Mouse (Mus musculus) hindbrain, postnatal 0 days (tissue): ENCODE results near the gene Pld3. TPM values are rescaled to one million over a fixed set of nuclear protein-coding genes. Genes with fewer than 3 reads are reported as not detected.
A peak's percentile ranks its signal among the peaks of the same experiment; 100 is the strongest.

Source experiments
- ATAC-seq: fragments of 200-750 bp; cut with Nextera tagmentation; 2 replicates; pipeline ENCODE4 v1.8.0; 2017; ENCODE audit warnings: mild to moderate bottlenecking, moderate TSS enrichment, moderate library complexity
- DNase-seq: peaks from one replicate; pipeline ENCODE4 v3.0.0-alpha.2; 2015; ENCODE audit warnings: low spot score
- H3K27ac ChIP-seq: fragments of 300-500 bp; sonication (generic); 2 replicates; pipeline ENCODE4 v1.5.1; 2014; ENCODE audit warnings: mild to moderate bottlenecking
- H3K27me3 ChIP-seq: fragments of 300-500 bp; sonication (generic); 2 replicates; pipeline ENCODE4 v1.6.1; 2014; ENCODE audit warnings: low read length, mixed read lengths; ENCODE audit not compliant: insufficient read depth
- H3K36me3 ChIP-seq: fragments of 300-500 bp; sonication (generic); 2 replicates; pipeline ENCODE4 v1.6.1; 2014; ENCODE audit warnings: low read length, mixed read lengths; ENCODE audit not compliant: insufficient read depth
- H3K4me1 ChIP-seq: fragments of 300-500 bp; sonication (generic); 2 replicates; pipeline ENCODE4 v1.6.1; 2014; ENCODE audit warnings: antibody characterized with exemption, low read length, mixed read lengths; ENCODE audit not compliant: insufficient read depth
- H3K4me2 ChIP-seq: fragments of 300-500 bp; sonication (generic); 2 replicates; pipeline ENCODE4 v1.6.1; 2014; ENCODE audit warnings: low read depth, mild to moderate bottlenecking, low read length, moderate library complexity, mixed read lengths
- H3K4me3 ChIP-seq: fragments of 300-500 bp; sonication (generic); 2 replicates; pipeline ENCODE4 v1.5.1; 2014; ENCODE audit warnings: low read length
- H3K9ac ChIP-seq: fragments of 300-500 bp; sonication (generic); replicated peaks from 2 replicates; pipeline ENCODE4 v1.6.1; 2014; ENCODE audit warnings: mild to moderate bottlenecking, low read length, moderate library complexity, mixed read lengths
- H3K9me3 ChIP-seq: fragments of 300-500 bp; sonication (generic); 2 replicates; pipeline ENCODE4 v1.6.1; 2016; ENCODE audit warnings: low read length, mixed read lengths
- CTCF ChIP-seq: IDR thresholded peaks from 2 replicates; pipeline ENCODE4 v1.5.1; 2016; ENCODE audit warnings: antibody characterized with exemption, control low read depth, low read depth
- WGBS: fragments of 180-500 bp; shearing (Covaris S2); extraction: QIAGEN DNeasy Blood & Tissue Kit; methylation state at CpG from one replicate; pipeline ENCODE4 v1.1.7; 2014; 5-methylcytosine and 5-hydroxymethylcytosine counted together
- polyA plus RNA-seq: library from polyadenylated mRNA; unstranded; fragments of >200 nt; fragmentation: Nextera tagmentation; extraction: Ambion mirVana; gene quantifications from 2 replicates; pipeline ENCODE4 v1.2.1, GENCODE M21; 2015
- total RNA-seq: library from RNA; depleted of rRNA; stranded (reverse); fragments of >200 nt; gene quantifications from 2 replicates; pipeline ENCODE4 v1.2.3, GENCODE M21; 2014; rRNA removed

Pld3 gene
- total and polyA plus RNA-seq, 2 experiments from 2014 or later: 287 to 307 TPM

- Histone ChIP-seq H3K27me3 (no peaks in the 10 kb centered on the region), H3K9me3 (no peaks in the 10 kb centered on the region), H3K36me3 (no peaks in the 10 kb centered on the region), H3K4me3 (no peak overlapping the region), H3K4me2 (no peak overlapping the region), H3K4me1 (no peaks in the 10 kb centered on the region; the same call in 1 of the 2 replicates), H3K27ac (no peak overlapping the region), H3K9ac (no peak overlapping the region)
- ATAC-seq: no peak
- DNase-seq: no peak
- TF ChIP-seq CTCF: no peak
- 88% methylated on average over 25 of the region's 25 CpGs for WGBS
These were observed 63.6 kb downstream of the Pld3 start for GRCm38 (mm10) chr7:27489270-27489869.

- no peak for ATAC-seq
- H3K4me1 ChIP-seq: no peaks in the 10 kb centered on the region; the same call in 1 of the 2 replicates
- no peak for DNase-seq
- no peaks in the 10 kb centered on the region for H3K27me3 ChIP-seq
- peak overlapping the region; percentile 55 for H3K4me2 ChIP-seq
- no peak for TF ChIP-seq CTCF
- no peaks in the 10 kb centered on the region for H3K36me3 ChIP-seq
- 4% methylated on average over 13 of the region's 13 CpGs for WGBS
- no peaks in the 10 kb centered on the region for H3K9me3 ChIP-seq
- peak overlapping the region; percentile 89 for H3K9ac ChIP-seq
- H3K27ac ChIP-seq: peak overlapping the region; percentile 93
- H3K4me3 ChIP-seq: peak overlapping the region; percentile 78
These were observed 65.2 kb downstream of the Pld3 start for GRCm38 (mm10) chr7:27487740-27488268.

GRCm38 (mm10) chr7:27486770-27487697 lies 66.0 kb downstream of the Pld3 start, which contains the start of gene Sertad1:
TSS of gene Sertad1 (plus strand) at chr7:27486910.
- H3K9me3 ChIP-seq: no peaks in the 10 kb centered on the region
- H3K36me3 ChIP-seq: no peaks in the 10 kb centered on the region
- no peaks in the 10 kb centered on the region; the same call in 1 of the 2 replicates for H3K4me1 ChIP-seq
- DNase-seq (peak; percentile 99), ATAC-seq (peak; percentile 98)
- peak within 1 kb of the TSS; percentile 93 for H3K27ac ChIP-seq
- under 1% methylated on average over 56 of the region's 80 CpGs for WGBS
- no peaks in the 10 kb centered on the region for H3K27me3 ChIP-seq
- H3K9ac ChIP-seq: peak within 1 kb of the TSS; percentile 89
- peak; percentile 57 for TF ChIP-seq CTCF
- H3K4me2 ChIP-seq: peak within 1 kb of the TSS; percentile 55
- peak within 1 kb of the TSS; percentile 78 for H3K4me3 ChIP-seq

- no peaks in the 10 kb centered on the region for H3K9me3 ChIP-seq
- ATAC-seq (peak; percentile 9), DNase-seq (no peak)
- H3K4me3 ChIP-seq: peak overlapping the region; percentile 78
- no peaks in the 10 kb centered on the region for H3K27me3 ChIP-seq
- peak overlapping the region; percentile 55 for H3K4me2 ChIP-seq
- 5% methylated on average over 13 of the region's 13 CpGs for WGBS
- 0 out of 2 replicates have a peak overlapping the region, but pooled peaks have one; percentile 89 for H3K9ac ChIP-seq
- no peaks in the 10 kb centered on the region; the same call in 1 of the 2 replicates for H3K4me1 ChIP-seq
- H3K36me3 ChIP-seq: no peaks in the 10 kb centered on the region
- H3K27ac ChIP-seq: no peak overlapping the region
- TF ChIP-seq CTCF: no peak
These were observed 66.8 kb downstream of the Pld3 start for GRCm38 (mm10) chr7:27486102-27486769.

GRCm38 (mm10) chr7:27483860-27484259 lies 69.2 kb downstream of the Pld3 start:
- Histone ChIP-seq H3K9ac (no peak overlapping the region), H3K4me1 (no peaks in the 10 kb centered on the region; the same call in 1 of the 2 replicates), H3K9me3 (no peaks in the 10 kb centered on the region), H3K4me2 (no peak overlapping the region), H3K36me3 (no peaks in the 10 kb centered on the region), H3K4me3 (no peak overlapping the region), H3K27me3 (no peaks in the 10 kb centered on the region), H3K27ac (no peak overlapping the region)
- TF ChIP-seq CTCF: no peak
- ATAC-seq (no peak), DNase-seq (no peak)
- 83% methylated on average over 4 of the region's 4 CpGs for WGBS

Other genes starting within 250 kb of the Pld3 start
- gene Ltbp4, start 215.5 kb downstream of the Pld3 start, total RNA-seq: 34.8 and 41.2 TPM in 2 replicates
- 10.5 and 10.6 TPM in 2 replicates for gene Ltbp4, start 215.5 kb downstream of the Pld3 start, polyA plus RNA-seq
- gene Shkbp1, start 197.2 kb downstream of the Pld3 start, total RNA-seq: 27.0 and 31.2 TPM in 2 replicates
- gene Shkbp1, start 197.2 kb downstream of the Pld3 start, polyA plus RNA-seq: 20.0 and 20.2 TPM in 2 replicates
- not detected in 2 replicates for gene Gm20479, start 195.8 kb downstream of the Pld3 start, total RNA-seq
- not detected in 2 replicates for gene Gm20479, start 195.8 kb downstream of the Pld3 start, polyA plus RNA-seq
- 24.1 and 24.8 TPM in 2 replicates for gene Sptbn4, start 105.5 kb downstream of the Pld3 start, total RNA-seq
- gene Sptbn4, start 105.5 kb downstream of the Pld3 start, polyA plus RNA-seq: 2.8 and 3.4 TPM in 2 replicates
- gene Blvrb, start 105.2 kb downstream of the Pld3 start, total RNA-seq: 19.7 and 23.9 TPM in 2 replicates
- gene Blvrb, start 105.2 kb downstream of the Pld3 start, polyA plus RNA-seq: 23.0 and 23.4 TPM in 2 replicates
- gene Sertad3, start 79.5 kb downstream of the Pld3 start, total RNA-seq: 5.0 and 6.3 TPM in 2 replicates
- 7.9 and 8.4 TPM in 2 replicates for gene Sertad3, start 79.5 kb downstream of the Pld3 start, polyA plus RNA-seq
- gene Sertad1, start 66.3 kb downstream of the Pld3 start, total RNA-seq: 7.2 and 9.4 TPM in 2 replicates
- 7.7 and 8.8 TPM in 2 replicates for gene Sertad1, start 66.3 kb downstream of the Pld3 start, polyA plus RNA-seq
- 1.8 and 2.1 TPM in 2 replicates for gene Prx, start 53.9 kb downstream of the Pld3 start, total RNA-seq
- 2.1 and 2.5 TPM in 2 replicates for gene Prx, start 53.9 kb downstream of the Pld3 start, polyA plus RNA-seq
- gene Hipk4, start 30.0 kb downstream of the Pld3 start, total RNA-seq: 0.73 and 1.8 TPM in 2 replicates
- 1.6 and 1.9 TPM in 2 replicates for gene Hipk4, start 30.0 kb downstream of the Pld3 start, polyA plus RNA-seq
- 8.1 and 8.2 TPM in 2 replicates for gene 2310022A10Rik, start within 50 bp of the Pld3 start, total RNA-seq
- gene 2310022A10Rik, start within 50 bp of the Pld3 start, polyA plus RNA-seq: 25.7 and 26.1 TPM in 2 replicates
- 60.6 and 83.1 TPM in 2 replicates for gene Akt2, start 38.3 kb upstream of the Pld3 start, total RNA-seq
- gene Akt2, start 38.3 kb upstream of the Pld3 start, polyA plus RNA-seq: 62.3 and 64.0 TPM in 2 replicates
- gene Ttc9b, start 100.7 kb upstream of the Pld3 start, total RNA-seq: 104 and 132 TPM in 2 replicates
- gene Ttc9b, start 100.7 kb upstream of the Pld3 start, polyA plus RNA-seq: 124 and 127 TPM in 2 replicates
- 141 and 162 TPM in 2 replicates for gene Map3k10, start 121.4 kb upstream of the Pld3 start, total RNA-seq
- gene Map3k10, start 121.4 kb upstream of the Pld3 start, polyA plus RNA-seq: 21.4 and 22.9 TPM in 2 replicates
- gene Zfp607b, start 136.1 kb upstream of the Pld3 start, total RNA-seq: 3.5 and 5.6 TPM in 2 replicates
- 8.5 and 8.9 TPM in 2 replicates for gene Zfp607b, start 136.1 kb upstream of the Pld3 start, polyA plus RNA-seq
- 24.3 and 25.3 TPM in 2 replicates for gene Zfp60, start 178.2 kb upstream of the Pld3 start, total RNA-seq
- gene Zfp60, start 178.2 kb upstream of the Pld3 start, polyA plus RNA-seq: 35.1 and 36.0 TPM in 2 replicates